Mouse (Mus musculus): ENCODE results near the gene Elk3. TPM values are rescaled to one million over a fixed set of nuclear protein-coding genes. Genes with fewer than 3 reads are reported as not detected.

Elk3 gene
- polyA plus RNA-seq, 1 experiment from 2014 or later: 57.7 TPM

DNA sequence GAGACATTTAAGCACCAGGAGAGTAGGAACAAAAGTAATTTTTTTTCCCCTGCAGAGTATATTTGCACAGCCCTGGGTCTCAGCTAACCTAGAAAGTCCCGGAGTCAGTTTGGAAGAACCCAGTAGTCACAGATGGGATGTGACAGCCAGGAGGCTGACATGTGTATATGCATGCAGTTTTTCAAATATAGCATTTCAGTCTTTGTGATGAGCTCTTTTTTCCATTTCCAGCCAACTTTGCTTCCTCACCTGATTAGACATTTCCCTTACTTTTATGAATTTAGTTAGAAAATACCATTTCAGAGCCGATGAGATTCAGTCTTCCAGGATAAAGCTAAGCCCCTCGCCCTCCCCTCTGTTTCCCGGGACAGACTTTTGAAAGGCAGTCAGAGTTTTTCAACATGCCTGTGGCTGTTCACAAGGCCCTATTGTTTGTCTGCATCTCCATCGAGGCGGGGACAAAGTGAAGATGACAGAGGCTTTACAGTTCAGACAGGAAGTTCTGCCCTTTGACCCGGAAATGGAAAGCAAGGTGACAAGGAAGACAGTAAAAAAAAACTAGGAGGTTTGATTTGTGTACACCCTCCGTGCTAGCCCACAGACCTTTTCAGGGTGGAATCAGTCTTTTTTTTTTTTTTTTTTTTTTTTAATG lies 44.5 kb upstream of the Elk3 start:
- H3K4me2 ChIP-seq: no peak overlapping the region
- H3K4me1 ChIP-seq (ENCODE audit: insufficient read depth): no peaks in the 10 kb centered on the region
- ATAC-seq (ENCODE audit: insufficient read depth): no peak
- no peak overlapping the region for H3K9ac ChIP-seq
- DNase-seq: peak; percentile 60
- no peaks in the 10 kb centered on the region for H3K36me3 ChIP-seq (ENCODE audit: insufficient read depth)
- H3K9me3 ChIP-seq (ENCODE audit: low read depth, low read length): no peaks in the 10 kb centered on the region
- no peaks in the 10 kb centered on the region for H3K27me3 ChIP-seq (ENCODE audit: insufficient read depth, low read length)
- no peak overlapping the region for H3K4me3 ChIP-seq (ENCODE audit: low read depth, low read length)
- TF ChIP-seq CTCF (IDR thresholded peaks at IDR 0.05; ENCODE audit: low read depth): no peak
- 0 out of 2 replicates have a peak overlapping the region, but pooled peaks have one; percentile 30 for H3K27ac ChIP-seq (ENCODE audit: low read depth)
- WGBS: 45% methylated on average over 8 of the region's 8 CpGs

- no peak for TF ChIP-seq CTCF (IDR thresholded peaks at IDR 0.05; ENCODE audit: low read depth)
- Histone ChIP-seq H3K4me3 (ENCODE audit: low read depth, low read length) (no peak overlapping the region), H3K4me2 (no peak overlapping the region), H3K4me1 (ENCODE audit: insufficient read depth) (no peaks in the 10 kb centered on the region), H3K27me3 (ENCODE audit: insufficient read depth, low read length) (no peaks in the 10 kb centered on the region), H3K36me3 (ENCODE audit: insufficient read depth) (no peaks in the 10 kb centered on the region), H3K9me3 (ENCODE audit: low read depth, low read length) (no peaks in the 10 kb centered on the region), H3K9ac (no peak overlapping the region), H3K27ac (ENCODE audit: low read depth) (no peak overlapping the region)
- WGBS: 84% methylated on average over 10 of the region's 10 CpGs
- DNase-seq (no peak), ATAC-seq (ENCODE audit: insufficient read depth) (no peak)
These were observed 42.8 kb upstream of the Elk3 start for GRCm38 (mm10) chr10:93353545-93354326.

- TF ChIP-seq CTCF (IDR thresholded peaks at IDR 0.05; ENCODE audit: low read depth): no peak
- no peaks in the 10 kb centered on the region for H3K27me3 ChIP-seq (ENCODE audit: insufficient read depth, low read length)
- DNase-seq (no peak), ATAC-seq (ENCODE audit: insufficient read depth) (no peak)
- peak overlapping the region; percentile 20; the same call in 1 of the 2 replicates for H3K4me2 ChIP-seq
- peaks cover 3% of the 10 kb centered on the region; the same call in 1 of the 2 replicates for H3K4me1 ChIP-seq (ENCODE audit: insufficient read depth)
- H3K27ac ChIP-seq (ENCODE audit: low read depth): no peak overlapping the region
- no peaks in the 10 kb centered on the region for H3K9me3 ChIP-seq (ENCODE audit: low read depth, low read length)
- H3K9ac ChIP-seq: no peak overlapping the region
- H3K36me3 ChIP-seq (ENCODE audit: insufficient read depth): no peaks in the 10 kb centered on the region
- H3K4me3 ChIP-seq (ENCODE audit: low read depth, low read length): no peak overlapping the region
- 65% methylated on average over 14 of the region's 14 CpGs for WGBS
These were observed 37.1 kb upstream of the Elk3 start for GRCm38 (mm10) chr10:93347918-93348505.

- Histone ChIP-seq H3K9ac (no peak overlapping the region), H3K27ac (ENCODE audit: low read depth) (no peak overlapping the region), H3K27me3 (ENCODE audit: insufficient read depth, low read length) (no peaks in the 10 kb centered on the region), H3K4me3 (ENCODE audit: low read depth, low read length) (no peak overlapping the region), H3K36me3 (ENCODE audit: insufficient read depth) (no peaks in the 10 kb centered on the region), H3K4me1 (ENCODE audit: insufficient read depth) (peaks cover 3% of the 10 kb centered on the region; the same call in 1 of the 2 replicates), H3K4me2 (no peak overlapping the region), H3K9me3 (ENCODE audit: low read depth, low read length) (no peaks in the 10 kb centered on the region)
- no peak for ATAC-seq (ENCODE audit: insufficient read depth)
- no peak for DNase-seq
- no peak for TF ChIP-seq CTCF (IDR thresholded peaks at IDR 0.05; ENCODE audit: low read depth)
- 47% methylated on average over 7 of the region's 7 CpGs for WGBS
These were observed 36.5 kb upstream of the Elk3 start for GRCm38 (mm10) chr10:93347387-93347786.

GRCm38 (mm10) chr10:93346208-93346936 lies 35.4 kb upstream of the Elk3 start:
- peaks cover 3% of the 10 kb centered on the region; the same call in 1 of the 2 replicates for H3K4me1 ChIP-seq (ENCODE audit: insufficient read depth)
- H3K27ac ChIP-seq (ENCODE audit: low read depth): no peak overlapping the region
- H3K27me3 ChIP-seq (ENCODE audit: insufficient read depth, low read length): no peaks in the 10 kb centered on the region
- no peaks in the 10 kb centered on the region for H3K9me3 ChIP-seq (ENCODE audit: low read depth, low read length)
- no peak for TF ChIP-seq CTCF (IDR thresholded peaks at IDR 0.05; ENCODE audit: low read depth)
- no peak for DNase-seq
- no peaks in the 10 kb centered on the region for H3K36me3 ChIP-seq (ENCODE audit: insufficient read depth)
- no peak overlapping the region for H3K4me2 ChIP-seq
- no peak overlapping the region for H3K9ac ChIP-seq
- H3K4me3 ChIP-seq (ENCODE audit: low read depth, low read length): no peak overlapping the region
- 75% methylated on average over 9 of the region's 9 CpGs for WGBS
- no peak for ATAC-seq (ENCODE audit: insufficient read depth)

GRCm38 (mm10) chr10:93345497-93345896 lies 34.6 kb upstream of the Elk3 start:
- H3K4me3 ChIP-seq (ENCODE audit: low read depth, low read length): no peak overlapping the region
- DNase-seq: no peak
- ATAC-seq (ENCODE audit: insufficient read depth): no peak
- H3K36me3 ChIP-seq (ENCODE audit: insufficient read depth): no peaks in the 10 kb centered on the region
- no peak overlapping the region for H3K4me2 ChIP-seq
- H3K9me3 ChIP-seq (ENCODE audit: low read depth, low read length): no peaks in the 10 kb centered on the region
- peaks cover 3% of the 10 kb centered on the region; the same call in 1 of the 2 replicates for H3K4me1 ChIP-seq (ENCODE audit: insufficient read depth)
- H3K9ac ChIP-seq: no peak overlapping the region
- no peak for TF ChIP-seq CTCF (IDR thresholded peaks at IDR 0.05; ENCODE audit: low read depth)
- no peak overlapping the region for H3K27ac ChIP-seq (ENCODE audit: low read depth)
- WGBS: 57% methylated on average over 2 of the region's 2 CpGs
- no peaks in the 10 kb centered on the region for H3K27me3 ChIP-seq (ENCODE audit: insufficient read depth, low read length)

Measured in lung, embryonic 14.5 days (tissue).